Mouse (Mus musculus): ENCODE data around the gene Nkd1. TPM values are rescaled to one million over a fixed set of nuclear protein-coding genes. Genes with fewer than 3 reads are reported as not detected.

Nkd1 gene
- polyA plus RNA-seq, 1 experiment from 2014 or later = 12.7 TPM

DNA sequence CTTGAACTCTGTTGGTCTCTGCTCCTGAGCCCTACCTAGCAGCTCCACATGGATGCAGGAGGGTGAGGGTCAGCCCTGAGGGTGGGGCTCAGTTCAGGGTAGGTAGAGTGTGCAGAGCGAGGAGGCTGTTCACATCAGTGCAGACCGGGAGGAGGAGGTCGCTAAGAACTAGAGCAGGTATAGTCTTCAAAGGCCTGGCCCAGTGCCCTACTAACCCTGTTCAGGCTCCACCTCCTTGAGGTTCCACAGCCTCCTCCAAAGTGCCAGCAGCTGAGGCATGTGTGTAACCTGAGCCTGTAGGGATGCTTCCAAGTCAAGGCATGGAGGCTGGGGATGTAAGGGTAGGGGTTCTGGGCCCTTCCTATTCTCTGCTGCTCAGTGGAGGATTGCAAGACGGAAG is 23.5 kb downstream of the Nkd1 start:
- no peak overlapping the region for H3K4me2 ChIP-seq
- H3K27ac ChIP-seq (ENCODE audit: low read depth, low read length) = no peak overlapping the region
- H3K4me3 ChIP-seq (ENCODE audit: low read depth, low read length) = no peak overlapping the region
- ATAC-seq (replicated peaks; ENCODE audit: low FRiP score) (no peak), DNase-seq (ENCODE audit: low spot score) (no peak)
- no peak overlapping the region for H3K9ac ChIP-seq (ENCODE audit: low read depth, low read length)
- no peaks in the 10 kb centered on the region for H3K36me3 ChIP-seq (ENCODE audit: control insufficient read depth, insufficient read depth, low read length)
- H3K9me3 ChIP-seq (ENCODE audit: control insufficient read depth, low read length) = no peaks in the 10 kb centered on the region
- no peaks in the 10 kb centered on the region for H3K27me3 ChIP-seq (replicated peaks; ENCODE audit: control insufficient read depth, insufficient read depth, low read length)
- no peaks in the 10 kb centered on the region; the same call in 1 of the 2 replicates for H3K4me1 ChIP-seq (replicated peaks; ENCODE audit: control insufficient read depth, insufficient read depth, low read length)
- WGBS = 68% methylated on average over 4 of the region's 4 CpGs

DNA sequence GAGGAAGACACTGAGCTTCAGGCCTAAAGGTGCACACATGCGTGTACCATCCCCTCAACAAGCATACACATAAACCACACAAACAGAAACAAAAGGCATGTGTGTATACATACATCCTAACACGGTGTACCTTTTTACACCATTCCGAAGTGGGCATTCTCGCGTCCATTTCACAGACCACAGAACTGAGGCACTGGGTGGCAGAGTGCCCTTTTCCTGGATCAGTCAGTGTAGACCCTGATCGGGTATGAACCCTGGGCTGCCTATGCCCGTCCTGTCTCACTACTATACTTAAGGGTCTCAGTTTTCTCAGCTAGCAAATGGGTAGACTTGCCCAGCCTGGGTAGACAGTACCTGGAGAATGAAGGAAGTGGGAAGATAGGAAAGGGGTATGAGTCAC is 24.3 kb downstream of the Nkd1 start:
- no peaks in the 10 kb centered on the region; the same call in 1 of the 2 replicates for H3K4me1 ChIP-seq (replicated peaks; ENCODE audit: control insufficient read depth, insufficient read depth, low read length)
- DNase-seq (ENCODE audit: low spot score) (no peak), ATAC-seq (replicated peaks; ENCODE audit: low FRiP score) (no peak)
- H3K36me3 ChIP-seq (ENCODE audit: control insufficient read depth, insufficient read depth, low read length) = no peaks in the 10 kb centered on the region
- no peak overlapping the region for H3K4me3 ChIP-seq (ENCODE audit: low read depth, low read length)
- H3K27ac ChIP-seq (ENCODE audit: low read depth, low read length) = no peak overlapping the region
- 88% methylated on average over 7 of the region's 7 CpGs for WGBS
- no peaks in the 10 kb centered on the region for H3K27me3 ChIP-seq (replicated peaks; ENCODE audit: control insufficient read depth, insufficient read depth, low read length)
- H3K9me3 ChIP-seq (ENCODE audit: control insufficient read depth, low read length) = no peaks in the 10 kb centered on the region
- H3K9ac ChIP-seq (ENCODE audit: low read depth, low read length) = no peak overlapping the region
- H3K4me2 ChIP-seq = no peak overlapping the region

DNA sequence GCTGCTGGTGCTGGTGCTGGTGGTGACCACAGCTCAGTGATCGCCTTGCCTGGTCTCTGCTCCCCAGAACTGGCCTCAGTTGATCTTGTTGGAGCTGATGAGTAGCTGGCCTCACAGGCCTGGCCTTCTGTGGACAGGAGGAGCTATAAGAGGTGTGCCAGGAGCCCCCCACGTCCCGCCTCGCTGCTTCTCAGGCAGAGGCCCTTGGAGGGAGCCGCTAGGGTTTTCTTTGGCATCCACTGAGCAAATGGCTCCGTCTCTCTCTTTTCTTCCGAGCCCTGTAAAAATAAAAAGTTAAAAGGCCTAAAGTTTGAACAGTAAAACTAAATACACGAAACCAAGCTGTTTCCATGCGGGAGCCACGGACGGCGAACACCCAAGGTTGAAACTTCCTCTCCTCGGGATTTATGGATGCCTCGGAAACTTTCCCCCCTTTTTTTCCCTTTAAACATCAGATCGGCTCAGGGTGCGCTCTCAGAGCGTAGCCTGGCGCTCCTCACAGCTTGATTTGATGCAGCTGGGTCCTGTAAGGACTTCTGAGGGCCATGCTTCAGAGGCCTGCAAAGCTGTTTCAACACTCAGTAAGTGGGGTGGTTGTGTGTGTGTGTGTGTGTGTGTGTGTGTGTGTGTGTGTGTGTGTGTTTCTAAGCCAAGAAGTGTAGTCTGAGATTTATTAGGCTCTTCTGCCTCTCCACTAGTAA is 25.0 kb downstream of the Nkd1 start:
- DNase-seq (ENCODE audit: low spot score) = no peak
- Histone ChIP-seq H3K4me1 (replicated peaks; ENCODE audit: control insufficient read depth, insufficient read depth, low read length) (no peaks in the 10 kb centered on the region; the same call in 1 of the 2 replicates), H3K36me3 (ENCODE audit: control insufficient read depth, insufficient read depth, low read length) (no peaks in the 10 kb centered on the region), H3K9me3 (ENCODE audit: control insufficient read depth, low read length) (no peaks in the 10 kb centered on the region), H3K27ac (ENCODE audit: low read depth, low read length) (no peak overlapping the region), H3K4me3 (ENCODE audit: low read depth, low read length) (no peak overlapping the region), H3K27me3 (replicated peaks; ENCODE audit: control insufficient read depth, insufficient read depth, low read length) (no peaks in the 10 kb centered on the region), H3K9ac (ENCODE audit: low read depth, low read length) (no peak overlapping the region), H3K4me2 (no peak overlapping the region)
- WGBS = 81% methylated on average over 18 of the region's 18 CpGs
- no peak for ATAC-seq (replicated peaks; ENCODE audit: low FRiP score)

DNA sequence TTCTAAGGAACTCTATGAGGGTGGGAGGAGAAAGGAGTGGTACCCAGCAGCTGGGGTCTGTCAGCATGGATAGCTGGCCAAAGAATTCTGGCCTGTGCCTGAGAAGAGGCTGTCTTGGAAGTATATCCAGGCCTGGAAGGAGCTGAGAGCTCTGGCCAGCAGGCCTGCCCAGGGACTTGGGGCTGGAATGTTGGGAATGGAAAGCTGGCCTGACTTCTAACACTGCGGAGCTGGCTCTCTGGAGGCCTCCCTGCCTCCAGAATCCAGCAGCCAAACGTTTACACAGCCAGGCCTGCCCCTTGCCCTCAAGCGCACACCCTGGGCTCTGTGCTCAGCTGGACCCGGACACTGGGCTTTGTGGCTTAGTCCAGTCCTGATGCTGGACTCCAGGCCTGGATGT is 34.5 kb downstream of the Nkd1 start:
- no peaks in the 10 kb centered on the region for H3K36me3 ChIP-seq (ENCODE audit: control insufficient read depth, insufficient read depth, low read length)
- H3K4me1 ChIP-seq (replicated peaks; ENCODE audit: control insufficient read depth, insufficient read depth, low read length) = no peaks in the 10 kb centered on the region
- no peaks in the 10 kb centered on the region for H3K27me3 ChIP-seq (replicated peaks; ENCODE audit: control insufficient read depth, insufficient read depth, low read length)
- no peak for ATAC-seq (replicated peaks; ENCODE audit: low FRiP score)
- no peak overlapping the region for H3K9ac ChIP-seq (ENCODE audit: low read depth, low read length)
- H3K9me3 ChIP-seq (ENCODE audit: control insufficient read depth, low read length) = no peaks in the 10 kb centered on the region
- no peak for DNase-seq (ENCODE audit: low spot score)
- no peak overlapping the region for H3K4me3 ChIP-seq (ENCODE audit: low read depth, low read length)
- H3K27ac ChIP-seq (ENCODE audit: low read depth, low read length) = no peak overlapping the region
- no peak overlapping the region for H3K4me2 ChIP-seq
- WGBS = 49% methylated on average over 4 of the region's 4 CpGs

DNA sequence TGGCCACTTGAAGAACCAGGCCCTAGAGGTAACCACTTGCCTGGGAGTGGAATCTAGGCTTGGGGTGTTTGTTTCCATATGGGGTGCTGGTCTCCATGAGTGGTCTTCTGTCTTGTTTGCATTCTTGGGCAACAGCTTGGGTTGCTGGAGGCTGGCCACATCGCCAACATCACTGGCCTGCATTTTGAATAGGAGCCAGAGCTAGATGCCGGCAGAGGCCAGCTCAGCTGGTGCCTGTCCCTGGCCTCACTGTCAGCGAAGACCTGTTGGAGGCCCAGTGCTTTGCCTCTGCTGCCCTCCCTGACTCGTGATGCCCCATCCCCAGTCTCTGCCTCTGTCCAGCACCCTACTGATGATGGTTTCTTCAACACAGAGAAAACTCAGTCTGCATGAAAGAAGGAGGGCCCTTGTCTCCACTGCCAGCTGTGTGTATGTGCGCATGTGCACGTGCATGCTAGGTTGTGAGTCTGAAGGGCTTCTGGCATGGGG is 38.9 kb downstream of the Nkd1 start:
- DNase-seq (ENCODE audit: low spot score) (no peak), ATAC-seq (replicated peaks; ENCODE audit: low FRiP score) (no peak)
- H3K4me3 ChIP-seq (ENCODE audit: low read depth, low read length) = no peak overlapping the region
- no peak overlapping the region for H3K27ac ChIP-seq (ENCODE audit: low read depth, low read length)
- no peak overlapping the region for H3K9ac ChIP-seq (ENCODE audit: low read depth, low read length)
- no peaks in the 10 kb centered on the region for H3K36me3 ChIP-seq (ENCODE audit: control insufficient read depth, insufficient read depth, low read length)
- H3K27me3 ChIP-seq (replicated peaks; ENCODE audit: control insufficient read depth, insufficient read depth, low read length) = no peaks in the 10 kb centered on the region
- H3K4me2 ChIP-seq = no peak overlapping the region
- no peaks in the 10 kb centered on the region for H3K9me3 ChIP-seq (ENCODE audit: control insufficient read depth, low read length)
- WGBS = 79% methylated on average over 6 of the region's 6 CpGs
- peaks cover 11% of the 10 kb centered on the region for H3K4me1 ChIP-seq (replicated peaks; ENCODE audit: control insufficient read depth, insufficient read depth, low read length)

DNA sequence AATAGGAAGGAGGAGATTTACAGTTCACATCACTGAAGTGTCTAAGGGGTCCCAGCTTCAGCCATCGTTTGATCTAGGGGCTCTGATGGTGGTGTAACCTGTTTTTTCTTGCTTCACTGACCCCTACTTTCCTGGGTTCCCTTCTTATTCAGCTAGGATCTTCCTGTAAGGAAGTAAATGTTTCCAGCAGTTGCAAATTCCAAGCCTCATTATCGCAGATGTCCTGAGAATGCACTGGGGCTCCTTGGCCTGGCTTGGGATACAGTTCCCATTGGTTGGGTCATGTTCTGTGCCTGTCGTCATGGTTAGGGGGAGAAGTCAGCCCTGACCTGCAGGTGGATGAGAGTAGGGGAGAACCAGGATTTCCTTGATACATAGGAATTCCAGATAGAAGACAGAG is 40.2 kb downstream of the Nkd1 start:
- Histone ChIP-seq H3K36me3 (ENCODE audit: control insufficient read depth, insufficient read depth, low read length) (no peaks in the 10 kb centered on the region), H3K4me1 (replicated peaks; ENCODE audit: control insufficient read depth, insufficient read depth, low read length) (peaks cover 18% of the 10 kb centered on the region), H3K27me3 (replicated peaks; ENCODE audit: control insufficient read depth, insufficient read depth, low read length) (no peaks in the 10 kb centered on the region), H3K9ac (ENCODE audit: low read depth, low read length) (no peak overlapping the region), H3K4me3 (ENCODE audit: low read depth, low read length) (no peak overlapping the region), H3K9me3 (ENCODE audit: control insufficient read depth, low read length) (no peaks in the 10 kb centered on the region), H3K4me2 (no peak overlapping the region), H3K27ac (ENCODE audit: low read depth, low read length) (no peak overlapping the region)
- DNase-seq (ENCODE audit: low spot score) (no peak), ATAC-seq (replicated peaks; ENCODE audit: low FRiP score) (no peak)
- WGBS = 73% methylated on average over 3 of the region's 3 CpGs

DNA sequence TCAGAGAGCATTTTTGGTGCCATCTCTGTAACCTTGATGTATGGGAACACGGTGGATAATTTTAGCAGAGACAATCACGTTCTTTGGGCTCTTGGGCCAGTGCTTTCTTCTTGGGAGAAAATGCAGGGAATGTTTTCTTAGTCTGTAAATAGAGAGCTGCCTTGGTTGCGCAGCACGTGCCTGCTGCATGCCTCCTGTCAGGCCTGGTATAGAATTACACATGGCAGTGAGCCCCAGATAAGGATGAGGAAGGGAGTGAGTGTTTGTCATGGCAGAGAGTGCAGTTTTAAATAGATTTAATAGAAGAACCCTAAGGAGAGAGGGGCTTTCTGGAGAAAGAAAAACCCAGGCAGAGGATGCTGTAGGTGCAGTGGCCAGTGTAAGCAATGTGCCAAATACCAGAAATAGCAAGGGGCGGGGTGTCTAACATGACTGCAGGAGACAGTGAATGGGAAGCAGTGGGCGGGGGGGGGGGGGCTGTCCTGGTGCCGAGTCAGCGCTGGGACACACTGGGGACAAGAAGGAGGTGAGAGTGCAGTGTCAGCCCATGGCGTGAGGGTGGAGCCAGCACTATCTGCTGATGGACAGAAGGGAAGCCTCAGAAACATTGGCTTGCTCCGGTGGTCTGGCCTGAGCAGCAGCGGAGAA is 43.2 kb downstream of the Nkd1 start:
- Histone ChIP-seq H3K27me3 (replicated peaks; ENCODE audit: control insufficient read depth, insufficient read depth, low read length) (no peaks in the 10 kb centered on the region), H3K9me3 (ENCODE audit: control insufficient read depth, low read length) (no peaks in the 10 kb centered on the region), H3K4me3 (ENCODE audit: low read depth, low read length) (no peak overlapping the region), H3K27ac (ENCODE audit: low read depth, low read length) (no peak overlapping the region), H3K9ac (ENCODE audit: low read depth, low read length) (no peak overlapping the region), H3K4me2 (no peak overlapping the region; the same call in 1 of the 2 replicates), H3K4me1 (replicated peaks; ENCODE audit: control insufficient read depth, insufficient read depth, low read length) (peaks cover 21% of the 10 kb centered on the region), H3K36me3 (ENCODE audit: control insufficient read depth, insufficient read depth, low read length) (no peaks in the 10 kb centered on the region)
- peak; percentile 16; the same call in 1 of the 2 replicates for ATAC-seq (replicated peaks; ENCODE audit: low FRiP score)
- DNase-seq (ENCODE audit: low spot score) = no peak
- WGBS = 29% methylated on average over 11 of the region's 11 CpGs

DNA sequence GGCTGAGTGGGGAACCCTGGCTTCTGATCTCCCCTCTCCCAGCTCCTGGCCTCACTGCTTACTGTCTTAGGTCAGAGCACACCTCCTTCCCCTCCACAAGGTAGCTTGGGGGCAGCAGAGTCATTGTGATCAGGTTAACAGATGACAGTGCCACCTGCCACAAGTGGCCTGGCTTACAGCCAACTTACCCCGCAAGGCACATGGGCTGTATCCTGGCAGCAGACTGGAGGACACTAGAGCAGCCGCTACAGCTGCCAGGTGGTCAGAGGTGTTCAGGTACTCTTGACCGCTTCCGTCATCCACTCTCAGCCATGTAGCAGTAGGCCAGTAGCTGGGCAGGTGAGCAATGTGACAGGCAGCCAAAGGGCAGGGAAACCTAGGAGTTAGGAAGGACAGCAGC is 45.0 kb downstream of the Nkd1 start:
- Histone ChIP-seq H3K9ac (ENCODE audit: low read depth, low read length) (no peak overlapping the region), H3K4me2 (no peak overlapping the region), H3K27me3 (replicated peaks; ENCODE audit: control insufficient read depth, insufficient read depth, low read length) (no peaks in the 10 kb centered on the region), H3K36me3 (ENCODE audit: control insufficient read depth, insufficient read depth, low read length) (no peaks in the 10 kb centered on the region), H3K9me3 (ENCODE audit: control insufficient read depth, low read length) (no peaks in the 10 kb centered on the region), H3K4me3 (ENCODE audit: low read depth, low read length) (no peak overlapping the region), H3K27ac (ENCODE audit: low read depth, low read length) (no peak overlapping the region), H3K4me1 (replicated peaks; ENCODE audit: control insufficient read depth, insufficient read depth, low read length) (peaks cover 23% of the 10 kb centered on the region)
- ATAC-seq (replicated peaks; ENCODE audit: low FRiP score) (no peak), DNase-seq (ENCODE audit: low spot score) (no peak)
- 82% methylated on average over 4 of the region's 4 CpGs for WGBS

Data from liver, embryonic 11.5 days (tissue).